9 mouse cellular contexts compared by ENCODE assay signal in the genomic region with DNA sequence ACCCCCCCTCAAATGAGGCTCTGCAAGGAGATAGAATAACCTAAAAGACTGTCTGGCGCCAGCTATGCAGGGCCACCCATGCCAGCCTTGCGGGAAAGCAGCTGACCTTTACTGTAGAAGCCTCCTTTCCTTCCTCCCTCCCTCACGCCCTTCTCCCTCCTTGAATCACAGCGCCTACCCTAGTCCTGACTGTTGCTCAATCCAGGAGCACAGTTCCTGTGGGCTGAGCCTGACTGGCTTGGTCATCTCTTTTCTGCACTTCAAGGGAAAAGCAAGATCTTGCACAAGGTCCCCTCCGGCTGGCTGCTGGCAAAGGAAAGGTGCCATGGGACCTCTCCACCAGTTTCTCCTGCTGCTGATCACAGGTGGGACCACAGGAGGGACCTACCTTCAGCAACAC. TPM values are rescaled to one million over a fixed set of nuclear protein-coding genes. Genes with fewer than 3 reads are reported as not detected.
A peak's percentile ranks its signal among the peaks of the same experiment; 100 is the strongest.
DNase-seq lines count a peak whose midpoint lies in the region; ATAC-seq lines count a peak whose summit lies in the region.
"Had no signal": no experiment of that assay in that cellular context is flagged by ENCODE, and none has a peak within 500 bp of the region (broad histone marks: within the 10 kb centered on the region; RNA-seq: fewer than 3 reads in every experiment).

A gene (plus strand): TSS at position 171 of the 400 bp plus-strand sequence.

- intact Hi-C loops in heart, postnatal 25 days (cut with DNase I), result no loop called here

- DNase-seq in layer of hippocampus, adult 11-12 months (ENCODE audit: low spot score), result peak; percentile 51
- no peak for DNase-seq in layer of hippocampus, postnatal 36 days
- peak; percentile 61 for DNase-seq in adrenal gland, adult 2 months
- peak; percentile 30 to 36 for DNase-seq in lung, postnatal 4 days
- DNase-seq in cerebellum, adult 18-20 months, result no peak
- DNase-seq in heart, postnatal 25 days (ENCODE audit: low spot score), result no peak
- no peak for DNase-seq in urinary bladder, postnatal 25 days (ENCODE audit: low spot score)

- ATAC-seq in granulocyte monocyte progenitor cell, adult 5-6 weeks (replicated peaks; ENCODE audit: poor library complexity, severe bottlenecking), result peak; percentile 89
- ATAC-seq: forebrain, embryonic 14.5 days had no signal

RNA-seq across cellular contexts. Expression of the gene that starts here (rescaled TPM):
- 1 to 10 TPM; 8.8 to 9.6 TPM for total RNA-seq in layer of hippocampus, postnatal 36 days (2021)
- 1 to 10 TPM; 3.4 to 5.3 TPM for total RNA-seq in adrenal gland, adult 2 months (2021)
- polyA plus RNA-seq in adrenal gland, adult 2 months (2012; rRNA removed), result 9.4 and 12.2 TPM in 2 replicates
- 2.8 and 6.4 TPM in 2 replicates for total RNA-seq in granulocyte monocyte progenitor cell, adult 5-6 weeks (2014; fragmentation: Nextera tagmentation)
- 3.7 and 4.2 TPM in 2 replicates for total RNA-seq in granulocyte monocyte progenitor cell, adult 5-6 weeks (2017)
- total RNA-seq in heart, postnatal 25 days (2021), result 1 to 10 TPM; 1.2 TPM

Comparison
In these comparisons a context has a peak if more than half of its experiments do, and no peak if none do; other contexts are left out.
1. DNase-seq: peak in layer of hippocampus, adult 11-12 months (single experiment), adrenal gland, adult 2 months (single experiment) and lung, postnatal 4 days (2 of 2); none in layer of hippocampus, postnatal 36 days (0 of 2), cerebellum, adult 18-20 months (0 of 2), heart, postnatal 25 days (single experiment) and urinary bladder, postnatal 25 days (single experiment).